Mouse (Mus musculus): ENCODE measurements around the gene Lingo4.

DNA sequence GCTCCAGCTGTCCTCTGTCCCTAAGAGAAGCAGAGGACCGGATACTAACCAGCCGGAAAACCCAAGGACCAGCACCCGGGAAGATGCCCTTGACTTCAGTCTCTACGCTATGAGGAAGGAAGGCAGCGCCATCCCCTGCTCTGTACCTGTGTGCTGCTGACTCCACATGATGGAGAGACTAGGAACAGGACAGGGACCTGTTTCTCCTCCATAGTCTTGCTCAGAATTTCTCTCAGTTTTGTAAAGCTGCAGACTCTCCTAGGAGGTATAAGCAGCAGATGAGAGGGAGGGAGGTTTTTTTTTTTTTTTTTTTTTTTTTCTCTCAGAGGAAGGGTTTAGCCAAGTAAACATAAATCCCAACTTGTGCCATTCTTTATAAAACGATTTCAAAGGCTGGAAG lies at the start of gene Lingo4:
- TF ChIP-seq CTCF (IDR thresholded peaks at IDR 0.05; ENCODE audit: control insufficient read depth, insufficient read depth, insufficient replicate concordance, low read depth, low read length) (no peak), POLR2A (IDR thresholded peaks at IDR 0.05; ENCODE audit: control insufficient read depth, low read depth, low read length) (no peak)
